Mouse (Mus musculus) limb, embryonic 14.5 days (tissue): ENCODE results near the gene Pxn. TPM values are rescaled to one million over a fixed set of nuclear protein-coding genes. Genes with fewer than 3 reads are reported as not detected.

Source experiments
- ATAC-seq: fragments of 200-750 bp; cut with Nextera tagmentation; 2 replicates; pipeline ENCODE4 v1.8.0; 2017; ENCODE audit warnings: low read depth, moderate number of reproducible peaks, moderate TSS enrichment; ENCODE audit not compliant: low FRiP score
- DNase-seq: peaks from one replicate; pipeline ENCODE4 v3.0.0-alpha.2; 2015; ENCODE audit warnings: low spot score
- H3K27ac ChIP-seq: fragments of 300-500 bp; sonication (generic); replicated peaks from 2 replicates; pipeline ENCODE4 v1.5.1; 2014; ENCODE audit warnings: low read depth, mild to moderate bottlenecking, low read length, moderate library complexity, mixed read lengths
- H3K27me3 ChIP-seq: fragments of 300-500 bp; sonication (generic); 2 replicates; pipeline ENCODE4 v1.6.1; 2014; ENCODE audit warnings: low read length, mixed read lengths; ENCODE audit not compliant: control insufficient read depth, insufficient read depth
- H3K36me3 ChIP-seq: fragments of 300-500 bp; sonication (generic); 2 replicates; pipeline ENCODE4 v1.6.1; 2014; ENCODE audit warnings: mild to moderate bottlenecking, low read length, moderate library complexity, mixed read lengths; ENCODE audit not compliant: control insufficient read depth, insufficient read depth
- H3K4me1 ChIP-seq: fragments of 300-500 bp; sonication (generic); 2 replicates; pipeline ENCODE4 v1.6.1; 2014; ENCODE audit warnings: antibody characterized with exemption, low read length, mixed read lengths; ENCODE audit not compliant: control insufficient read depth, insufficient read depth
- H3K4me2 ChIP-seq: fragments of 300-500 bp; sonication (generic); replicated peaks from 2 replicates; pipeline ENCODE4 v1.6.1; 2014; ENCODE audit warnings: low read depth, mild to moderate bottlenecking, low read length, moderate library complexity; ENCODE audit not compliant: severe bottlenecking
- H3K4me3 ChIP-seq: fragments of 300-500 bp; sonication (generic); replicated peaks from 2 replicates; pipeline ENCODE4 v1.5.1; 2014; ENCODE audit warnings: low read length
- H3K9ac ChIP-seq: fragments of 300-500 bp; sonication (generic); 2 replicates; pipeline ENCODE4 v1.6.1; 2014; ENCODE audit warnings: mild to moderate bottlenecking, low read depth, low read length, moderate library complexity; ENCODE audit not compliant: severe bottlenecking
- H3K9me3 ChIP-seq: fragments of 300-500 bp; sonication (generic); 2 replicates; pipeline ENCODE4 v1.6.1; 2016; ENCODE audit warnings: low read length; ENCODE audit not compliant: control insufficient read depth
- POLR2A ChIP-seq: fragments of 200-500 bp; IDR thresholded peaks from 2 replicates; pipeline ENCODE4 v1.8.0; 2012; ENCODE audit warnings: inconsistent platforms, mild to moderate bottlenecking, moderate library complexity, borderline replicate concordance; ENCODE audit not compliant: insufficient read depth, insufficient read length; ENCODE audit errors: extremely low read depth
- WGBS: fragments of 180-500 bp; shearing (Covaris S2); extraction: QIAGEN DNeasy Blood & Tissue Kit; methylation state at CpG from one replicate; pipeline ENCODE4 v1.1.7; 2014; 5-methylcytosine and 5-hydroxymethylcytosine counted together
- microRNA-seq: library from miRNA; unstranded; fragments of <30 nt; microRNA quantifications from one replicate; pipeline ENCODE4, GENCODE M21; 2016
- polyA plus RNA-seq, 2 experiments: library from polyadenylated mRNA; depleted of rRNA in 1 of 2; stranded (reverse) in 1 of 2; unstranded in 1 of 2; fragments of >200 nt; fragmentation: Nextera tagmentation in 1 of 2; extraction: Ambion mirVana in 1 of 2; gene quantifications; 2 replicates each; pipeline versions ENCODE4 v1.2.1 to v1.2.3; 2012 to 2014

Pxn gene
- polyA plus RNA-seq, 2 experiments = 25.0 to 119 TPM

DNA sequence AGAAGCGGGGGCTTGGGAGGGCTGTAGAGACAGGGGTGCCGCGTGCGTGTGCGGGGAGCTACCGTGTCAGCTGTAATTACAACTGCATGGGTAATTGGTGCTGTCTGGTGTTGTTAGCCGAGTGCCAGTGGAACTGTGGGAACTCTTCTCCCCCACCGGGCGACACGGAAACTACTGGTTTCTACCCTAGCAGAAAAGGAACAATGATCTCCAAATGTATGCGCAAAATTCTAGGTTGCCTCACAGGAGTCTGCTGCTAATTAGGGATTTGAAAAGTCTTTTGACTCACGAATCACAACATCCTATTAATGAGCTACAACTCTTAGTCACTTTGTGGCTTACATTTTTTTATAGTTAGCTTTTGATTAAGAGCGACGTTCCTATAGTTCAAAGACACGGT, 79.7 kb downstream of the Pxn start:
- 82% methylated on average over 15 of the region's 15 CpGs for WGBS
- DNase-seq (no peak), ATAC-seq (no peak)
- no peak overlapping the region for H3K4me3 ChIP-seq
- no peak overlapping the region for H3K4me2 ChIP-seq
- no peaks in the 10 kb centered on the region for H3K27me3 ChIP-seq
- H3K4me1 ChIP-seq = no peaks in the 10 kb centered on the region
- no peak for TF ChIP-seq POLR2A
- H3K9ac ChIP-seq = no peak overlapping the region
- peaks cover 97% of the 10 kb centered on the region for H3K36me3 ChIP-seq
- no peak overlapping the region for H3K27ac ChIP-seq
- peaks cover 8% of the 10 kb centered on the region; the same call in 1 of the 2 replicates for H3K9me3 ChIP-seq

- Histone ChIP-seq H3K9ac (no peak overlapping the region), H3K4me3 (no peak overlapping the region), H3K27ac (no peak overlapping the region), H3K4me1 (no peaks in the 10 kb centered on the region), H3K27me3 (no peaks in the 10 kb centered on the region), H3K36me3 (peaks cover 97% of the 10 kb centered on the region), H3K9me3 (peaks cover 8% of the 10 kb centered on the region; the same call in 1 of the 2 replicates), H3K4me2 (no peak overlapping the region)
- ATAC-seq (no peak), DNase-seq (no peak)
- TF ChIP-seq POLR2A = no peak
- 93% methylated on average over 2 of the region's 2 CpGs for WGBS
Observed at GRCm38 (mm10) chr5:115586780-115587179, 80.3 kb downstream of the Pxn start.

GRCm38 (mm10) chr5:115591028-115591427, 84.6 kb downstream of the Pxn start:
- TF ChIP-seq POLR2A = no peak
- WGBS = 86% methylated on average over 11 of the region's 11 CpGs
- H3K4me1 ChIP-seq = no peaks in the 10 kb centered on the region
- H3K4me3 ChIP-seq = no peak overlapping the region
- DNase-seq (no peak), ATAC-seq (no peak)
- H3K27me3 ChIP-seq = no peaks in the 10 kb centered on the region
- H3K9me3 ChIP-seq = no peaks in the 10 kb centered on the region
- H3K27ac ChIP-seq = no peak overlapping the region
- H3K9ac ChIP-seq = no peak overlapping the region
- no peak overlapping the region for H3K4me2 ChIP-seq
- H3K36me3 ChIP-seq = peaks cover 97% of the 10 kb centered on the region

GRCm38 (mm10) chr5:115591506-115591905, 85.0 kb downstream of the Pxn start:
- TF ChIP-seq POLR2A = no peak
- H3K9ac ChIP-seq = no peak overlapping the region
- no peaks in the 10 kb centered on the region for H3K27me3 ChIP-seq
- H3K4me1 ChIP-seq = no peaks in the 10 kb centered on the region
- no peak overlapping the region for H3K27ac ChIP-seq
- no peak overlapping the region for H3K4me2 ChIP-seq
- peaks cover 97% of the 10 kb centered on the region for H3K36me3 ChIP-seq
- ATAC-seq = no peak
- no peak overlapping the region for H3K4me3 ChIP-seq
- no peak for DNase-seq
- WGBS = 90% methylated on average over 2 of the region's 2 CpGs
- H3K9me3 ChIP-seq = no peaks in the 10 kb centered on the region

DNA sequence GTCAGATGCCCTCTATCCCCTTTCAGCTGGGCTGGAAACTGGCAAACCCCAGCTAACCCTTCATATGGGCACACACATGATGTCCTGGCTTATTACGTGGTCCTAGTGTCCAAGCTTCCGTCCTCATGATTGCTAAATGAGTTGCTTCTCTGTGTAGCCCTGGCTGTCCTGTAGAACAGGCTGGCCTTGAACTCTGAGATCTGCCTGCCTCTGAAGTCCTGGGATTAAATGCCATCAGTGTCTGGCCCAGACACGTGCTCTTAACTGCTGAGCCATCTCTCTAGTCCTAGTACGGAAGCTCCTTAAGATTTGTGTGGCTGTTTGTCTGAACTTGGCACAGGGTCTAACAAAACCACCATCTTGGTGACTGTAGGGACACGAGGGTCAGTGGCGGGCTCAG, 97.1 kb downstream of the Pxn start:
- Histone ChIP-seq H3K9ac (no peak overlapping the region), H3K4me1 (no peaks in the 10 kb centered on the region), H3K27ac (no peak overlapping the region), H3K4me2 (no peak overlapping the region), H3K9me3 (no peaks in the 10 kb centered on the region), H3K4me3 (no peak overlapping the region), H3K27me3 (no peaks in the 10 kb centered on the region), H3K36me3 (peaks cover 77% of the 10 kb centered on the region)
- 91% methylated on average over 6 of the region's 6 CpGs for WGBS
- ATAC-seq (no peak), DNase-seq (no peak)
- TF ChIP-seq POLR2A = no peak

Small RNAs within 50 kb of the gene (microRNA-seq; reads per million reads assigned to microRNA genes)
- gene Mir7029 = not detected

Other genes with a start within 250 kb of the Pxn start
- gene Rnf10, start 233.8 kb upstream of the Pxn start, polyA plus RNA-seq (2012; rRNA removed) = 163 and 180 TPM in 2 replicates
- gene Rnf10, start 233.8 kb upstream of the Pxn start, polyA plus RNA-seq (2014; fragmentation: Nextera tagmentation; extraction: Ambion mirVana) = 86.7 and 95.6 TPM in 2 replicates
- 11.5 and 13.7 TPM in 2 replicates for gene Coq5, start 227.0 kb upstream of the Pxn start, polyA plus RNA-seq (2012; rRNA removed)
- gene Coq5, start 227.0 kb upstream of the Pxn start, polyA plus RNA-seq (2014; fragmentation: Nextera tagmentation; extraction: Ambion mirVana) = 38.5 and 39.9 TPM in 2 replicates
- 503 and 1,052 TPM in 2 replicates for gene Dynll1, start 205.7 kb upstream of the Pxn start, polyA plus RNA-seq (2012; rRNA removed)
- gene Dynll1, start 205.7 kb upstream of the Pxn start, polyA plus RNA-seq (2014; fragmentation: Nextera tagmentation; extraction: Ambion mirVana) = 1,814 and 1,833 TPM in 2 replicates
- gene Srsf9, start 179.5 kb upstream of the Pxn start, polyA plus RNA-seq (2012; rRNA removed) = 132 and 137 TPM in 2 replicates
- 252 and 271 TPM in 2 replicates for gene Srsf9, start 179.5 kb upstream of the Pxn start, polyA plus RNA-seq (2014; fragmentation: Nextera tagmentation; extraction: Ambion mirVana)
- 23.7 TPM in 2 replicates for gene Gatc, start 165.5 kb upstream of the Pxn start, polyA plus RNA-seq (2012; rRNA removed)
- gene Gatc, start 165.5 kb upstream of the Pxn start, polyA plus RNA-seq (2014; fragmentation: Nextera tagmentation; extraction: Ambion mirVana) = 29.6 and 33.3 TPM in 2 replicates
- gene Triap1, start 165.5 kb upstream of the Pxn start, polyA plus RNA-seq (2012; rRNA removed) = 27.6 and 28.7 TPM in 2 replicates
- 61.7 and 62.2 TPM in 2 replicates for gene Triap1, start 165.5 kb upstream of the Pxn start, polyA plus RNA-seq (2014; fragmentation: Nextera tagmentation; extraction: Ambion mirVana)
- 902 and 1,086 TPM in 2 replicates for gene Cox6a1, start 157.7 kb upstream of the Pxn start, polyA plus RNA-seq (2012; rRNA removed)
- 766 and 836 TPM in 2 replicates for gene Cox6a1, start 157.7 kb upstream of the Pxn start, polyA plus RNA-seq (2014; fragmentation: Nextera tagmentation; extraction: Ambion mirVana)
- gene Msi1, start 77.1 kb upstream of the Pxn start, polyA plus RNA-seq (2012; rRNA removed) = 40.6 and 51.6 TPM in 2 replicates
- 15.5 and 18.0 TPM in 2 replicates for gene Msi1, start 77.1 kb upstream of the Pxn start, polyA plus RNA-seq (2014; fragmentation: Nextera tagmentation; extraction: Ambion mirVana)
- gene Pla2g1b, start 40.4 kb upstream of the Pxn start, polyA plus RNA-seq (2012; rRNA removed) = not detected in 2 replicates
- gene Pla2g1b, start 40.4 kb upstream of the Pxn start, polyA plus RNA-seq (2014; fragmentation: Nextera tagmentation; extraction: Ambion mirVana) = not detected in 2 replicates
- gene Sirt4, start 22.0 kb upstream of the Pxn start, polyA plus RNA-seq (2012; rRNA removed) = 69.2 and 82.4 TPM in 2 replicates
- gene Sirt4, start 22.0 kb upstream of the Pxn start, polyA plus RNA-seq (2014; fragmentation: Nextera tagmentation; extraction: Ambion mirVana) = 20.4 and 24.1 TPM in 2 replicates
- gene Rplp0, start 52.8 kb downstream of the Pxn start, polyA plus RNA-seq (2012; rRNA removed) = 3,411 and 4,152 TPM in 2 replicates
- gene Rplp0, start 52.8 kb downstream of the Pxn start, polyA plus RNA-seq (2014; fragmentation: Nextera tagmentation; extraction: Ambion mirVana) = 2,030 and 2,068 TPM in 2 replicates
- 47.0 and 59.2 TPM in 2 replicates for gene Gcn1l1, start 58.6 kb downstream of the Pxn start, polyA plus RNA-seq (2012; rRNA removed)
- 42.8 and 49.7 TPM in 2 replicates for gene Gcn1l1, start 58.6 kb downstream of the Pxn start, polyA plus RNA-seq (2014; fragmentation: Nextera tagmentation; extraction: Ambion mirVana)
- 62.6 and 65.2 TPM in 2 replicates for gene Rab35, start 125.2 kb downstream of the Pxn start, polyA plus RNA-seq (2012; rRNA removed)
- gene Rab35, start 125.2 kb downstream of the Pxn start, polyA plus RNA-seq (2014; fragmentation: Nextera tagmentation; extraction: Ambion mirVana) = 19.8 and 22.4 TPM in 2 replicates
- gene Bicdl1, start 224.9 kb downstream of the Pxn start, polyA plus RNA-seq (2012; rRNA removed) = 16.3 and 19.6 TPM in 2 replicates
- gene Bicdl1, start 224.9 kb downstream of the Pxn start, polyA plus RNA-seq (2014; fragmentation: Nextera tagmentation; extraction: Ambion mirVana) = 10.2 and 11.7 TPM in 2 replicates